Mouse (Mus musculus) intestine, postnatal 0 days (tissue): ENCODE results near the gene Zyg11b. TPM values are rescaled to one million over a fixed set of nuclear protein-coding genes. Genes with fewer than 3 reads are reported as not detected.

Experiments
- ATAC-seq: fragments of 200-750 bp; cut with Nextera tagmentation; 2 replicates; pipeline ENCODE4 v1.8.0; 2017; ENCODE audit warnings: mild to moderate bottlenecking, moderate TSS enrichment, moderate library complexity
- H3K27ac ChIP-seq: fragments of 300-500 bp; sonication (generic); 2 replicates; pipeline ENCODE4 v1.5.1; 2014; ENCODE audit warnings: mild to moderate bottlenecking, low read depth, low read length, moderate library complexity
- H3K27me3 ChIP-seq: fragments of 300-500 bp; sonication (generic); replicated peaks from 2 replicates; pipeline ENCODE4 v1.6.1; 2014; ENCODE audit warnings: low read length, mixed read lengths; ENCODE audit not compliant: control insufficient read depth, insufficient read depth
- H3K36me3 ChIP-seq: fragments of 300-500 bp; sonication (generic); 2 replicates; pipeline ENCODE4 v1.6.1; 2014; ENCODE audit warnings: mild to moderate bottlenecking, moderate library complexity; ENCODE audit not compliant: control insufficient read depth, insufficient read depth
- H3K4me1 ChIP-seq: fragments of 300-500 bp; sonication (generic); replicated peaks from 2 replicates; pipeline ENCODE4 v1.6.1; 2014; ENCODE audit warnings: antibody characterized with exemption, low read length, mixed read lengths; ENCODE audit not compliant: control insufficient read depth, insufficient read depth
- H3K4me2 ChIP-seq: fragments of 300-500 bp; sonication (generic); replicated peaks from 2 replicates; pipeline ENCODE4 v1.6.1; 2014; ENCODE audit warnings: low read depth, mild to moderate bottlenecking, moderate library complexity
- H3K4me3 ChIP-seq: fragments of 300-500 bp; sonication (generic); 2 replicates; pipeline ENCODE4 v1.5.1; 2014; ENCODE audit warnings: low read depth, low read length
- H3K9ac ChIP-seq: fragments of 300-500 bp; sonication (generic); 2 replicates; pipeline ENCODE4 v1.6.1; 2014; ENCODE audit warnings: mild to moderate bottlenecking, low read depth, low read length
- H3K9me3 ChIP-seq: fragments of 300-500 bp; sonication (generic); 2 replicates; pipeline ENCODE4 v1.6.1; 2016; ENCODE audit warnings: mixed run types; ENCODE audit not compliant: control insufficient read depth
- CTCF ChIP-seq: sonication (generic); IDR thresholded peaks from 2 replicates; pipeline ENCODE4 v1.5.1; 2016; ENCODE audit warnings: low read depth, mild to moderate bottlenecking, control low read depth, antibody characterized with exemption, moderate library complexity
- WGBS: fragments of 180-500 bp; shearing (Covaris S2); extraction: QIAGEN DNeasy Blood & Tissue Kit; methylation state at CpG from one replicate; pipeline ENCODE4 v1.1.7; 2014; 5-methylcytosine and 5-hydroxymethylcytosine counted together
- polyA plus RNA-seq: library from polyadenylated mRNA; unstranded; fragments of >200 nt; fragmentation: Nextera tagmentation; extraction: Ambion mirVana; gene quantifications from 2 replicates; pipeline ENCODE4 v1.2.1, GENCODE M21; 2015

The Zyg11b gene
- polyA plus RNA-seq, 1 experiment from 2014 or later: 4.0 TPM

DNA sequence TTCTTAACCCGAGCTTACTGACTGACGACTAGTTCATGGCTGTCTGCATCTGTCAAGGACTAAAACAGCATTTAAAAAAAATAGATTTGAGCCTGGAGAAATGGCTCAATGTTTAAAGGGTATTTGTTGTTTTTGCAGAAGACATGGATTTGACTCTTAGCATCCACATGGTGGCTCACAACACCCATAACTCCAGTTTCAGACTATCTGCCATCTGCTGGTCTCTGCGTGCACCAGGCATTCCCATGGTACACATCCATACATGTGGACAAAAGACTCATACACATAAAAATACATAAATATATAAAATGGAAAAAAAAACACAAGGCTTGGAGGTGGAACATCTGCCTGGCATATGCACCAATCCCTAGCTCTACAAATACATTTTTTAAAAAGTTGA is 51.6 kb downstream of the Zyg11b start:
- WGBS: 92% methylated on average over 3 of the region's 3 CpGs
- Histone ChIP-seq H3K4me1 (no peaks in the 10 kb centered on the region), H3K36me3 (peaks cover 41% of the 10 kb centered on the region)

DNA sequence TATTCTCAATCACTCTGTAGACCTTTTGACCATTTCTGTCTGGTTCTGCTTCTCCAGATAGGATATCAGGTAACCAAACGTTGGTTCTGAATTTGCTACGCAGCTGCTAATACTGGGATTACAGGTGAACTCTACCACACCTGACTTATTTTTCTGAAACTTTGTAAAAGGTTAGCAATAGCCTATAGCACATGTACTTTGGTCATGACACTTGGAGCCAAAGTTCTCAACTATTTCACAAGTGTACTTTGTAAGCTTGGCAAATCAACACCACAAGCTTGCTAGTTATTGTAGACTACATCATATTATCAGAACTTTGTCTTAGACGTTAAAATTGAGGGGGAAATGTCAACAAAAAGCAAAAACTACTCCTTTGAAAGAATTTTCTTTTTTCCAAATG is 67.2 kb downstream of the Zyg11b start:
- Histone ChIP-seq H3K4me1 (no peaks in the 10 kb centered on the region), H3K36me3 (peaks cover 44% of the 10 kb centered on the region), H3K9me3 (no peaks in the 10 kb centered on the region), H3K27me3 (no peaks in the 10 kb centered on the region), H3K4me3 (no peak overlapping the region), H3K4me2 (no peak overlapping the region), H3K27ac (peak overlapping the region; percentile 81), H3K9ac (no peak overlapping the region)
- peak; percentile 83 for ATAC-seq
- 43% methylated on average over 3 of the region's 3 CpGs for WGBS
- TF ChIP-seq CTCF: no peak

More for the DNA sequence above, 51.6 kb downstream of the Zyg11b start:
- peak; percentile 49 for TF ChIP-seq CTCF
- H3K4me2 ChIP-seq: no peak overlapping the region
- ATAC-seq: no peak
- no peak overlapping the region for H3K4me3 ChIP-seq
- no peak overlapping the region for H3K27ac ChIP-seq
- no peak overlapping the region for H3K9ac ChIP-seq
- no peaks in the 10 kb centered on the region for H3K9me3 ChIP-seq
- no peaks in the 10 kb centered on the region for H3K27me3 ChIP-seq

DNA sequence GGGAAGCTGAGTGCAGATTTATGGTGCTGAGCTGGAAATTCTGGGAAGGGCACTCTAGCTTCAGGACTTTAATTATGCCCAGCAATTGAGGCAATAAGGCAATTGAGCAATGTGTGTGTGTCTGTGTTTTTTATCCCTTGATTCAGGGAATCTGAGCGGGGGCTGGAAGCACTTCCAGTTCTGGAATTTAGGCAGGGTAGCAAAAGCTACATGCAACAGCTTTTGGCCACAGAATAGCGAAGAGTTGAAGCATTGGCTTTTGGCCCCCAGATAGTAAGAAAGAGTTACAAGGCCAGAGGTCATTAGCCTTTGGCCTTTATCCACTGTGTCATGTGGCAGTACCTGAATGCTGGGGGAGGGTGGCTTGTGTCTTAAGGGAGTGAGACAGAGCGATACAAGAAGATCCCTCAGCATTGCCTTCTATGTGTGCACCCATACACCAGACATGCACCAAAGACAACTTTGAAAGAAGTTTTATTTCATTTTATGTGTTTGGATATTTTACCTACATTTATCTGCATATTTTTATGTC is 75.5 kb downstream of the Zyg11b start:
- peak; percentile 73 for ATAC-seq
- H3K9me3 ChIP-seq: no peaks in the 10 kb centered on the region
- no peak for TF ChIP-seq CTCF
- no peak overlapping the region for H3K9ac ChIP-seq
- WGBS: 50% methylated on average over 3 of the region's 3 CpGs
- no peaks in the 10 kb centered on the region for H3K36me3 ChIP-seq
- no peaks in the 10 kb centered on the region for H3K27me3 ChIP-seq
- no peak overlapping the region for H3K4me2 ChIP-seq
- no peak overlapping the region for H3K4me3 ChIP-seq
- H3K4me1 ChIP-seq: 0 out of 2 replicates have a peak, but pooled peaks cover 5% of the 10 kb centered on the region
- peak overlapping the region; percentile 54; the same call in 1 of the 2 replicates for H3K27ac ChIP-seq

DNA sequence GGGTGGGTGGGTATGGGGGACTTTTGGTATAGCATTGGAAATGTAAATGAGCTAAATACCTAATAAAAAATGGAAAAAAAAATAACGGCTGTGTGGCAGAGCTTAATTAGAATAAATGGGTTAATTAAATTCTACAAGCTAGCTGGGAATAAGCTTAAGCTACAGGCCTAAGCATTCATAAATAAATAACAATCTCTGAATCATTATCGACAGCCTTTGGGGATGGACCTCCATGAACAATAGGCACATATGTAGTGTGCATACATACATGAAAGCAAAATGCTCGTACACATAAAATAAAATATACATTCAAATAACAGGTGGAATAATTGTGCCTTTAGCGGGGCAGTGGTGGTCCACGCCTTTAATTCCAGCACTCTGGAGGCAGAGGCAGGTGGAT is 78.4 kb downstream of the Zyg11b start:
- H3K27me3 ChIP-seq: 0 out of 2 replicates have a peak, but pooled peaks cover 4% of the 10 kb centered on the region
- no peak overlapping the region for H3K9ac ChIP-seq
- no peak for TF ChIP-seq CTCF
- H3K4me1 ChIP-seq: 0 out of 2 replicates have a peak, but pooled peaks cover 5% of the 10 kb centered on the region
- no peak overlapping the region for H3K4me2 ChIP-seq
- no peak for ATAC-seq
- H3K9me3 ChIP-seq: no peaks in the 10 kb centered on the region
- no peak overlapping the region for H3K27ac ChIP-seq
- H3K36me3 ChIP-seq: no peaks in the 10 kb centered on the region
- H3K4me3 ChIP-seq: no peak overlapping the region
- WGBS: 90% methylated on average over 5 of the region's 5 CpGs

DNA sequence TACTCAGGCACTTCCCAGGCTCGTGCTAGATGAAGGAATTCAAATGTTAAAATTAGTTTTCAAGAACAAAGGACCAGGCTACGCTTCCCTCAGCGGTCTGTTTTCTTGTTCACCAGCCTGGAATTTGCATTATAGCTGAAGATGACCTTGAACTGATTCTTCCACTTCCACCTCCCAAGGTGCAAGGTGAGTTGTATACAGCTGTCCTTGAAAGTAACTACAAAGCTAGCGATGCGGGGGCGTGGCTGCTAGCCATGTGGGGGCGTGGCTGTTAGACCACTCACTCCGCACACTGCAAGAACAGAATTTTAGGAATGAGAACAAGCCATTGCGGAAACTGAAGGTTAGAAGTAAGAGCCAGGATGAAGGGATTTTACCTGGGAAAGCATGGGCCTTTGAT is 81.9 kb downstream of the Zyg11b start:
- H3K4me2 ChIP-seq: no peak overlapping the region

DNA sequence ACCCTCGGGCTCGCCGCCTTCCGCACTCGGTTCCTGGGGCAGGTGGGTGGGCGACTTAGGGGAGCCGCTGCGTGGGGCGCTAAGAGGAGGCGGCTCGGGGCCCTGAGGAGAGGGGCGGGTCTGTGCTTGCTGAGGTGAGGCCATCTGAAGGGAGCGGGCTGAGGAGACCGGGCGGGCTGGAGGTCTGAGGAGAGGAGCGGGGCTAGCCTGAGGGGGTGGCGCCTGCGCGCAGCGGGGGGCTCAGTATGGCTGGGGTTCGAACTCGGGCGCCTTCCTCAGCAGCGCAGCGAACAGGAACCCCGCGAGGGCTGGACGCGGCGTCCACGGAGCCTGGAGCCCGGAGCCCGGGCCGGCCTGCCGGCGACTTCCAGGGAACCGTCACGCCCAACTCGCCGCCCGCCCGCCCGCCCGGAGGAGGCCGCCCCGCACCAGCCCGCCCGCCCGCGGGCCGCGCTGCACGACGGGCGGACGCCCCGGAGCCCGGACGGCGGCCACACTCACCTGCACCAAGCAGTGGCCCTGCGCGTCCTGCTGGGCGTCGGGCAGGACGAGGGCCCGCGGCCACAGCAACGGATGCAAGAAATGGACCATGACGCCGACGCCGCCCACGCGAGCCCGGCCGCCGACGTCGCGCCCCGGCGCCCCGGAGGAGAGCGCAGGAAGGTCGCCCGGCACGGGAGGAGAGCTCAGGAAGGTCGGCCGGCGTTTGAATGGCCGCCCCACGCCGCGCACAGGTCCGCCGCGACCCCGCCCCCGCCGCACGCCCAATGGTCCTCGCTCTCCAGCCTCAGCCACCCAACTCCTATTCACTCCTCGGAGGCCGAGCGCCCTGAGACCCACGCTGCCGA is 83.3 kb downstream of the Zyg11b start, which contains the start of gene Zyg11a:
Gene Zyg11a, minus strand, starts transcription at position 717 of the 848 bp plus-strand sequence.
- no peak for TF ChIP-seq CTCF
- 2% methylated on average over 98 of the region's 107 CpGs for WGBS
- H3K9ac ChIP-seq: peak within 1 kb of the TSS; percentile 42; the same call in 1 of the 2 replicates

More for the DNA sequence above, 81.9 kb downstream of the Zyg11b start:
- Histone ChIP-seq H3K4me1 (no peaks in the 10 kb centered on the region), H3K27ac (no peak overlapping the region), H3K9ac (no peak overlapping the region), H3K27me3 (0 out of 2 replicates have a peak, but pooled peaks cover 4% of the 10 kb centered on the region), H3K36me3 (no peaks in the 10 kb centered on the region), H3K4me3 (no peak overlapping the region), H3K9me3 (no peaks in the 10 kb centered on the region)
- no peak for ATAC-seq
- no peak for TF ChIP-seq CTCF
- 24% methylated on average over 9 of the region's 9 CpGs for WGBS

More for the DNA sequence above, 83.3 kb downstream of the Zyg11b start, which contains the start of gene Zyg11a:
- peak within 1 kb of the TSS; percentile 47 for H3K4me3 ChIP-seq
- H3K4me1 ChIP-seq: no peaks in the 10 kb centered on the region
- H3K36me3 ChIP-seq: no peaks in the 10 kb centered on the region
- H3K9me3 ChIP-seq: no peaks in the 10 kb centered on the region
- peak within 1 kb of the TSS; percentile 85 for H3K4me2 ChIP-seq
- 0 out of 2 replicates have a peak, but pooled peaks cover 4% of the 10 kb centered on the region for H3K27me3 ChIP-seq
- H3K27ac ChIP-seq: no peak within 1 kb of the TSS
- peak; percentile 63 for ATAC-seq
